Comparison of ENCODE assay signal across 12 mouse cellular contexts in the genomic region with DNA sequence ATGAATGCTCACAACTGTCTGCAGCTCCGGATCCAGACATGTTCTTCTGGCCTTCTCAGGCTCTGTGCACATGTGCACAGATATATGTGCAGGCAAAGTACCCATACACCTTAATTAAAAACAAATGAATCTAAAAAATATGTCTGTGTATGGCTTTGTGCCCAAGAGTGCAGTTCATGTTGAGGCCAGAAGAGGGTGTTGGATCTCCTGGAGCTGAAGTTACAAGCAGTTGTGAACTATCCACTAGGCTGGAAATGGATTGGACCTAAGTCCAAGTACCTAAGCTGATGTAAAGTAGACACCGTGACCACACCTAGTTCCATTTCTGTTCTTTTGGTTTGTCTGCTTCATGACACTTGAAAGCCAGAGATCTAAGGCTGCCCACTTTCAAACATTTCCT. TPM values are rescaled to one million over a fixed set of nuclear protein-coding genes. Genes with fewer than 3 reads are reported as not detected.
A peak's percentile ranks its signal among the peaks of the same experiment; 100 is the strongest.
DNase-seq lines count a peak whose midpoint lies in the region; ATAC-seq and TF ChIP-seq lines count a peak whose summit lies in the region.
"Had no signal": no experiment of that assay in that cellular context is flagged by ENCODE, and none has a peak within 500 bp of the region (broad histone marks: within the 10 kb centered on the region; RNA-seq: fewer than 3 reads in every experiment).

No protein-coding gene starts in this region.

- no peak overlapping the region for H3K27ac ChIP-seq in gastrocnemius, adult 2 months
- H3K27ac ChIP-seq in left cerebral cortex, adult 2 months: no peak overlapping the region
- H3K27ac ChIP-seq in MEL (ENCODE audit: control insufficient read depth, low read depth, low read length): no peak overlapping the region
- H3K27ac ChIP-seq: limb, embryonic 13.5 days had no signal

- no peak overlapping the region for H3K9ac ChIP-seq in MEL (ENCODE audit: control insufficient read depth, low read depth, low read length, poor library complexity, severe bottlenecking)
- H3K9ac ChIP-seq: limb, embryonic 13.5 days had no signal

- DNase-seq in gastrocnemius, adult 2 months: no peak
- DNase-seq in gastrocnemius, adult 18-20 months (ENCODE audit: low spot score): no peak
- no peak for DNase-seq in left cerebral cortex, adult 2 months (ENCODE audit: extremely low spot score in 1 of 2, low spot score in 2 of 2)
- DNase-seq in left cerebral cortex, postnatal 4 days: no peak
- DNase-seq in MEL (ENCODE audit: low read depth, low spot score): peak; percentile 65
- DNase-seq in spleen, postnatal 36 days (ENCODE audit: low spot score in 2 of 2): no peak
- no peak for DNase-seq in left cerebral cortex, postnatal 10 days (ENCODE audit: extremely low spot score in 1 of 2, low spot score in 2 of 2)
- DNase-seq: cerebellum, adult 8-10 months; lung, postnatal 36 days had no signal

- no peaks in the 10 kb centered on the region for H3K9me3 ChIP-seq in MEL (replicated peaks; ENCODE audit: insufficient read depth, low read length)
- H3K9me3 ChIP-seq: limb, embryonic 13.5 days had no signal

- H3K27me3 ChIP-seq in MEL (ENCODE audit: control insufficient read depth in 1 of 2, insufficient read depth in 2 of 2, low read length in 2 of 2): no peaks in the 10 kb centered on the region
- H3K27me3 ChIP-seq: limb, embryonic 13.5 days had no signal

- TF ChIP-seq POLR2A in MEL (IDR thresholded peaks at IDR 0.05; ENCODE audit: control insufficient read depth in 1 of 2, insufficient read depth in 1 of 2, low read depth in 1 of 2, low read length in 2 of 2, poor library complexity in 1 of 2): no peak

- no peak for TF ChIP-seq EP300 in MEL (IDR thresholded peaks at IDR 0.05; ENCODE audit: low read depth in 1 of 2, low read length in 2 of 2)

- intact Hi-C loops in gastrocnemius, adult 2 months (cut with DNase I): no loop called here
- intact Hi-C loops in left cerebral cortex, adult 2 months (cut with DNase I): no loop called here
- intact Hi-C loops in left cerebral cortex, postnatal 4 days (cut with DNase I): loop anchor here (5.0 kb wide), 1 partner anchor 83 kb away; no protein-coding TSS in a partner anchor
- intact Hi-C loops in left cerebral cortex, postnatal 10 days (cut with DNase I): no loop called here

- H3K4me3 ChIP-seq in gastrocnemius, adult 2 months: no peak overlapping the region
- no peak overlapping the region for H3K4me3 ChIP-seq in left cerebral cortex, adult 2 months
- H3K4me3 ChIP-seq in MEL (ENCODE audit: control insufficient read depth in 1 of 2, insufficient read depth in 1 of 2, low read depth in 2 of 2, low read length in 2 of 2): no peak overlapping the region
- H3K4me3 ChIP-seq: limb, embryonic 13.5 days had no signal

- no peaks in the 10 kb centered on the region; a peak in 1 of 4 replicates for H3K36me3 ChIP-seq in MEL (ENCODE audit: control insufficient read depth in 1 of 2, insufficient read depth in 2 of 2, low read length in 2 of 2)

- H3K4me1 ChIP-seq in MEL (ENCODE audit: control insufficient read depth in 1 of 2, insufficient read depth in 2 of 2, low read length in 2 of 2): no peaks in the 10 kb centered on the region
- H3K4me1 ChIP-seq: limb, embryonic 13.5 days had no signal

- no peaks in the 10 kb centered on the region for H3K79me2 ChIP-seq in MEL (ENCODE audit: control insufficient read depth, insufficient read depth, low read length, poor library complexity)

- ATAC-seq in megakaryocyte progenitor cell, adult 5-6 weeks (replicated peaks; ENCODE audit: poor library complexity): 0 out of 2 replicates have a peak, but pooled peaks have one; percentile 23
- ATAC-seq: midbrain, embryonic 16.5 days had no signal

- TF ChIP-seq CTCF in gastrocnemius, adult 2 months (IDR thresholded peaks at IDR 0.05): peak; percentile 34
- peak; percentile 22 for TF ChIP-seq CTCF in left cerebral cortex, adult 2 months (IDR thresholded peaks at IDR 0.05)
- TF ChIP-seq CTCF in MEL (IDR thresholded peaks at IDR 0.05 in 2 of 3, conservative IDR thresholded peaks at IDR 0.05 in 1 of 3; ENCODE audit: control insufficient read depth in 1 of 3, insufficient read depth in 1 of 3, low read depth in 2 of 3, low read length in 3 of 3, poor library complexity in 1 of 3, severe bottlenecking in 1 of 3): peak; percentile 36 to 69 (median 55)

- TF ChIP-seq RAD21 in MEL (IDR thresholded peaks at IDR 0.05; ENCODE audit: low read depth, low read length): peak; percentile 12

TF ChIP-seq in MEL, 35 proteins besides CTCF, POLR2A, EP300 and RAD21:
- TF ChIP-seq POLR2AphosphoS2 (IDR thresholded peaks at IDR 0.05; ENCODE audit: low read length) (no peak), MYB (IDR thresholded peaks at IDR 0.05; ENCODE audit: low read depth, low read length) (no peak), SMC3 (IDR thresholded peaks at IDR 0.05; ENCODE audit: low read depth, low read length) (peak; percentile 32)

RNA-seq across cellular contexts. Expression of a gene that starts 9.3 kb away (rescaled TPM):
- 1 to 10 TPM; 1.0 to 4.2 TPM for total RNA-seq in gastrocnemius, adult 2 months (2021)
- 1 to 10 TPM; 1.4 to 2.1 TPM for total RNA-seq in gastrocnemius, adult 18-20 months (2021)
- 1 to 10 TPM; 3.6 to 4.0 TPM for total RNA-seq in left cerebral cortex, adult 2 months (2021)
- total RNA-seq in left cerebral cortex, postnatal 4 days (2021): 1 to 10 TPM; 6.2 to 6.5 TPM
- total RNA-seq in MEL (2012; rRNA removed): 0.42 and 0.81 TPM in 2 replicates
- polyA plus RNA-seq in MEL (2012; ENCODE audit: insufficient read depth in 1 of 2, insufficient read length in 2 of 2, low read depth in 1 of 2, low replicate concordance in 2 of 2, missing spikeins in 1 of 2): under 1 TPM in 1 of 2 experiments, not detected in 1; 0.70 TPM
- total RNA-seq in megakaryocyte progenitor cell, adult 5-6 weeks (2015): 1.1 and 1.2 TPM in 2 replicates
- 0.41 and 1.1 TPM in 2 replicates for total RNA-seq in megakaryocyte progenitor cell, adult 5-6 weeks (2017)
- 1 to 10 TPM; 4.1 to 4.8 TPM for total RNA-seq in left cerebral cortex, postnatal 10 days (2021)

RNA-seq across cellular contexts. Expression of a gene that starts 9.5 kb away (rescaled TPM):
- total RNA-seq in gastrocnemius, adult 2 months (2021): 10 to 100 TPM; 14.6 to 15.2 TPM
- 10 to 100 TPM; 16.4 TPM for total RNA-seq in gastrocnemius, adult 18-20 months (2021)
- total RNA-seq in left cerebral cortex, adult 2 months (2021): 10 to 100 TPM; 15.8 to 17.0 TPM
- total RNA-seq in left cerebral cortex, postnatal 4 days (2021): 10 to 100 TPM; 23.8 to 25.2 TPM
- total RNA-seq in MEL (2012; rRNA removed): 87.3 and 101 TPM in 2 replicates
- polyA plus RNA-seq in MEL (2012; ENCODE audit: insufficient read depth in 1 of 2, insufficient read length in 2 of 2, low read depth in 1 of 2, low replicate concordance in 2 of 2, missing spikeins in 1 of 2): 100 to 1,000 TPM in 1 of 2 experiments, not detected in 1; 132 TPM
- total RNA-seq in megakaryocyte progenitor cell, adult 5-6 weeks (2015): 31.0 and 32.9 TPM in 2 replicates
- 47.3 and 70.3 TPM in 2 replicates for total RNA-seq in megakaryocyte progenitor cell, adult 5-6 weeks (2017)
- total RNA-seq in left cerebral cortex, postnatal 10 days (2021): 10 to 100 TPM; 18.3 to 21.7 TPM

RNA-seq across cellular contexts. Expression of a gene that starts 32.5 kb away (rescaled TPM):
- total RNA-seq in gastrocnemius, adult 2 months (2021): 1 to 10 TPM; 4.2 to 6.4 TPM
- 1 to 10 TPM; 3.2 to 3.7 TPM for total RNA-seq in gastrocnemius, adult 18-20 months (2021)
- 10 to 100 TPM; 40.8 to 54.4 TPM for total RNA-seq in left cerebral cortex, adult 2 months (2021)
- 10 to 100 TPM; 68.9 to 81.6 TPM for total RNA-seq in left cerebral cortex, postnatal 4 days (2021)
- 106 and 136 TPM in 2 replicates for total RNA-seq in MEL (2012; rRNA removed)
- 100 to 1,000 TPM in 1 of 2 experiments, not detected in 1; 296 TPM for polyA plus RNA-seq in MEL (2012; ENCODE audit: insufficient read depth in 1 of 2, insufficient read length in 2 of 2, low read depth in 1 of 2, low replicate concordance in 2 of 2, missing spikeins in 1 of 2)
- total RNA-seq in megakaryocyte progenitor cell, adult 5-6 weeks (2015): 195 and 211 TPM in 2 replicates
- 116 and 143 TPM in 2 replicates for total RNA-seq in megakaryocyte progenitor cell, adult 5-6 weeks (2017)
- total RNA-seq in left cerebral cortex, postnatal 10 days (2021): 10 to 100 TPM; 44.1 to 53.3 TPM

Comparison
In these comparisons a context has a peak if more than half of its experiments do, and no peak if none do; other contexts are left out.
1. RNA of a gene that starts 32.5 kb away (total RNA-seq): 116 to 211 TPM in megakaryocyte progenitor cell, adult 5-6 weeks, 106 to 136 TPM in MEL, 68.9 to 81.6 TPM in left cerebral cortex, postnatal 4 days, 40.8 to 54.4 TPM in left cerebral cortex, adult 2 months and 44.1 to 53.3 TPM in left cerebral cortex, postnatal 10 days; 4.2 to 6.4 TPM in gastrocnemius, adult 2 months and 3.2 to 3.7 TPM in gastrocnemius, adult 18-20 months; every median in the first group is over 4 times any median in the second.
2. Peak in every context shown above with its lines, with median percentiles within 50 percentile points of each other: CTCF ChIP-seq.